Mouse (Mus musculus) lung, adult 2 months (tissue): Measurements from ENCODE around the gene Mslnl.

ENCODE experiments used
- CTCF ChIP-seq: fragments of 200-500 bp; IDR thresholded peaks from 2 replicates; pipeline ENCODE4 v1.5.1; 2011; ENCODE audit warnings: mild to moderate bottlenecking, low read length, control low read depth; ENCODE audit not compliant: insufficient read depth
- POLR2A ChIP-seq: fragments of 200-500 bp; IDR thresholded peaks from 2 replicates; pipeline ENCODE4 v1.6.1; 2011; ENCODE audit warnings: low read depth, mild to moderate bottlenecking, control low read depth, low read length, borderline replicate concordance; ENCODE audit errors: extremely low read depth

DNA sequence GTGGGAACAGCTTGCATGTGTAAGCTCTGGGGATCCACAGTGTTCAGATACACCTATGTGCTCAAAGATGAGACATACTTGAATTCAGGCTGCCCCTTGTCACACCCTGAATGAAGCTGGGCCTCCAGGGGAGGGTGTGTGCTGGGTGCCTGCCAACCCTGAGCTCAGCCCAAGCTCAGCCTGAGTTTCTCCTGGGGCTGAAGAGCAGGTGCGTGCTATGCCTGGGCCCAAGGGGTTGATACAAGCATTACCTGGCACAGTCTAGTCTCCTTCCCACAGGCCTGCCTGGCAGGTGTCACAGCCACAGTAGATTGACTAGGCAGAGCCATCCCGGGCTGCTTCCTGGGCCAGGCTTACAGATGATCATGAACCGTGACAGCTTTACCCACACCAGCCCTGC, at the start of gene Mslnl:
- no peak for TF ChIP-seq CTCF
- TF ChIP-seq POLR2A = no peak
